Mouse (Mus musculus) urinary bladder, adult 2 months (tissue): Measurements from ENCODE around the gene Pard3b. TPM values are rescaled to one million over a fixed set of nuclear protein-coding genes. Genes with fewer than 3 reads are reported as not detected.

ENCODE experiments used
- DNase-seq: peaks from one replicate; pipeline ENCODE4 v3.0.0; 2022; ENCODE audit warnings: low spot score
- polyA plus RNA-seq: library from polyadenylated mRNA; depleted of rRNA; stranded (reverse); fragments of >200 nt; gene quantifications from 2 replicates; pipeline ENCODE4 v1.2.3, GENCODE M21; 2012

Gene Pard3b
- polyA plus RNA-seq, 1 experiment: 10.2 TPM

DNA sequence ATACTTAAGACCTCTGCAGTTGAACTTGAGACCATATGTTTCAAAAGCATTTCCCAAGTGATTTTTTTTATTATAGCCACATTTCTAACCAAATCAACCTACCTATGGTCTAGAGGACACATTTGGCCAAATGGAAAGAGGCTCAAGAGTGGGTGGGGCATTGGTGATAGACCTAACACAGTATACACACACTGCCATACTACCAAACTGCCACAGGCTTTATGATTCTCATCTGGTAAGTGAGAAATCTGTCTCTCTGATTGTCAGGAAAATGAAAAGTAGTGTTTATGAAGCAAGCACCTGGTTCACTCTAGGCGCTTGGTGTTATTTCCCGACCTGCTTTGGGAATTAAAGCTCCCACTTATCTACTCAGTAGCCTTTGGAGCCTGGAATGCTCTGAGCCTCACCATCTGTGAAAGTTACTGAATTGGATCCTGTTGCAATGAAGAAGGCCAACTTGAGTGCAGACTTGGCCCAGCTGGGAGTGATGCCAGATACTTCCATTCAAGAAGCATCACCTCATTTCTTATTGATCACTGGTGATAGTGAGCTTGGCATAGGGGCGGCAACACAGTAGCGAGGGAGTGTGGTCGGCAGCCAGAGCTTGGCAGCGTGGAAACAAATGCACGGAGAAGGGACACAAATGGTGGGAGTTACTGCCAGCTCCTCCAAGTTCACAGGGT is 810.7 kb downstream of the Pard3b start:
- no peak for DNase-seq

DNA sequence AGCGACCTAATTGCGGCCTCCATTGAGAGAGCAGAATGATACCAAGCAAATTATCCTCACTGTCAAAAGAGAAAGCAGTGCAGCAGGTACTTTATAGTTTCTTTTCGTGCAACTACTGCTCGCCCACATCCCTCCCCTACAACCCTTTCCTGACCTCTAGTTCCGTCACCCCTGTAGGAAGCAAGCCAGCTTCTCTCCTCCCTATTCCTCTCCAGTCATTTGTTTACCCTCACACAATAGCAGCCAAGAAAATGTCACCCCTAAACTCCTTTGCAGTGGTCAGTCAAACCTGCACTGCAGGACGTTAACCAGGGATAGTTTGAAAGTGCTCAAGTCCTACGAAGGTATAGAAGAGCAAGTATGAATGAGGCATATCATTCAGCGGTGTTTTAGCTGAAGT is 826.9 kb downstream of the Pard3b start:
- no peak for DNase-seq

DNA sequence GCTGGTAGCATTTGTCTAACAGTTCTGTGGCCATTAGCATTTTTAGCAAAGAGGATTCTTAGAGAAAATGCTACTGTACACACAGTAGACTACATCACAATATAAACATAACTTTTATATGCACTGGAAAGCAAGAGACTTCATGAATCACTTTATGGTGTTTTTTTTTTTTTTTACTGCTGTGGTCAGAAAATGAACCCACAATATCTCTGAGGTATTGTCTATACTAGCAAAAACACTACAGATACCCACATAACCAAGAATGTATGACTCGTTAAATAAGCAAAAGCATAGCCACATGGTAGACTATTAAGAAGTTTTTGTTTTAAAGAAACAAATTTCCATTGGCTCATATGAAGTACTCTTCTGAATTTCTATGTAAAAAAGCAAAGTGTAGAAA is 827.9 kb downstream of the Pard3b start:
- DNase-seq: no peak

DNA sequence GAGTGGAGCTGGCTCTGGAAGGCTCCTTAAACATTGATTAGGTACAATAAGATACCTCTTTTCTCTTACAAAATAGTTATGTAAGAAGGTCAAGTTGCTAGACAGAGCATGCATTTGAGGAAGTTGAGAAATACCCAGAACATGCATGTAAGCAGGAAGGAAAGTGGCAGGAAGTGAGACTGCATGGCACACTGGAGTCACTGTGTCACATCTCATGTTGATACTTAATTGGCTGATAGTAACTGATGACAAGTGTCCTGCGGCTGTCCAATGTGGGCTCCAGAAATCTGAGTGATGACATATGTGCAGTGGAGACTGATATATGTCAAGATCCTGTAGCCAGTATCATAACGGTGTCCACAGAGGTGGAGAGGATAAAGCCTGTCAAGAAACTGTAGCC is 844.4 kb downstream of the Pard3b start:
- DNase-seq: no peak

DNA sequence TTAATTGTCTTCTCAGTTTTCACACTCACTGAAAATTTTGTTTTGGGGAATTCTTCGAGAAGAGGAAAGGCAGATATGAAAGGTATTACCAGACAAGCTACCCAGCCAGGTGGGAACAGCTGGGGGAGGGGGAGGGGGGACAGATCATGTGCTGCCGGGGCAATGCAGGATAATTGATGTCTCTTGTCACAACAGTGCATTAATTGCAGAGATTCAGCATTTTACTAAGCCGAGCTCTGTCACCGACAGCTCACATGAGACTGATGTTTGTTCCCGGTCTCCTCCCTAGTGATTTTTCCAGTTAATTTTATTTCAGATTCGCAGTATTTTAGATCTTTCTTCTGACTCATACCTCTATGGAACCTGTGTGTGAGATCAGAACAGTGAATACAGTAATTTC is 850.2 kb downstream of the Pard3b start:
- DNase-seq: no peak

DNA sequence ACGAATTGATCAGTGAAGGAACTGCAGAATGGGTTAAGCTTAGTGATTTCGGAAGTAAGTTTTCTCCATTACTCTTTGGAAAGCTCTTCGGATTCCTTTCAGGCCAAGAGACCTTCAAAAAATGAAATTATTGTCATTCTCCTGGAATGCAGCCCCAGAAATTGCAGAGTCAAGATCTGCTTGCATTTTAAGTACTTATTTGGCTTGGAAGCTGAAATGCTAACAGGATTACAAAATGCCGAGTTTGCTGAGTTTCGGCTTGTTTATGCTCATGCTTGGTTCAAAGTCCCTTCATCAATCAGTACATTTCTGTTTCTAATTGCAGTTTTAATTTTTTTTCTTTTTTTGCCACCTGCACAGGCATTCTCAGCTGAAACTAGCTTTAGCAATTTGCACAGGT is 860.5 kb downstream of the Pard3b start:
- no peak for DNase-seq

DNA sequence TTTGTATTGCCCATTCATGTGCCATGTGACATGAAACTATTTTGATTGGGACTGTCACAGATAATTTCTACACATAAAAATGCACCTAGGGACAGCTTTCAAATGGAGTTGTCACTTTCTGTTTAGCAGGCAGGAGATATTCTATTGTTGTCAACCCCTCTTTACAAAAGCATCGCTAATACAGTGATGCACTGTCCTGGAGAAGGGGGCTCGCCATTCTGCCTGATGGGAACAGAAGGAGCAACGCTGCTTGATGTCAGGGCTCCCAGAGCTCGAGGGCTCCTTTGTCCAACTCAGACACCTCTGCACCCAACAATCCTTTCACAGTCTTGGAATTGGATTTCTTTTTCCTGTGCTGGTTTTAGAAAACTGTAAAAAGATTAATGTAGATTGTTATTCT is 871.9 kb downstream of the Pard3b start:
- DNase-seq: no peak

DNA sequence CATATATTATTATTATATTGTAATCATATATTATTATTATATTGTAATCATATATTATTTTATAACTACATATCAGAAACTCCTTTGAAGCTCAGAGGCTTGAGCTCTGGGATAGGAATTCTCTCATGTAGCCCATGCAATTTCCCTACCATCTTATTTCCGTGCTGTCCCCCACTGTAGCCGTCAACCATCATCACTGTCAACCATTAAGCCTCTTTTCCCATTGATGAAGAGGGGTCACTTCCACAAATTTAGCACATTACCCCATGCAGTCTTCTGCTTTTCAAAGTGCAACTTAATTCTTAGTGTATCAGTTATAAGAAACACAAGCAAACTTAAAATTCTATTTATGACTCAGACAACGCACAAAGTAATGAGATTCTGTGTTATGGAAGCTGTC is 873.1 kb downstream of the Pard3b start:
- no peak for DNase-seq

DNA sequence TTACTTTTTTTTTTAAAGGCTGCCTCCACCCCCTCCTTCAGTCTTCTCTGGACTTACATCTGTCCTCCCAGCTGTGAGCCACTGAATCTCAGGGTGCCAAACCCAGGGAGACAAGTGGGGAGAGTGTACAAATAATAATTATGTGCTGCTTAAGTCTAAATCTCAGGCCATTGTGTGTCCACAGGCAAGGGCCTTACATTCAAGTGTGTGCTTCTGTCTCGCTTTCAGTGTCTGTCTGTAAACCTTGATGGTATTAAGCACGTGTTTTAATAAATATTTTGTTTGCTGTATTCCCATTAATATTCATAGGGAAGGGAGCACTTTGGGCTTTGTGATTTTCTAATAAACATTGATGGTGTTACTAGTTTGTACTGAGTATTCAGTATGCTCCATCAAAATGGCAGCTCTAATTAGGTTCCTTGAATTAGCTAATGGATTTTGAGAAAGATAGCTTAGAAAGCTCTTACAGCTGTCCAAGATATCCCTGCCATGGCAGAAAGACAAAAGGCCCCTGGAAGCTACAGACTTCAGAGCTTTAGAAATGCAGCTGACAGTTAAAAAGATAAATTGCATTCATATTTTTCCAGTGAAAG is 880.1 kb downstream of the Pard3b start:
- no peak for DNase-seq

DNA sequence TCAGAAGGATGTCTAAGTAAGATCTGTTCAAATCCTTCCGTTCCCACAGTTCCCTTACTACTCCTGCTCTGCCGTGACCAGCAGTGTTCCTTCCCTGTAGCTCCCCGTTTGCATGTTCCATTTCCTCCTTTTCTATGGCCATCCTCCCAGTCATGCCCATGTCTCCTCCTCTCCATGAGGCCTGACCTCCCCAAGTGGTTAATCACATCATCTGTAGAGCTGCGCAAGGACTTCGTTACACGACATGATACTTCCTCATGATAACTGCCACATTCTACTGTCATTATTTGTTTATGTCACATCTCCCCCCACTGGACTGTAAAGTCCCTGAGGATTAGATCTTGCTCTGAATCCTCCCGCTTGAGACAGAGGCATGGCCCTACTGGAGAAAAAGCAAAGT is 882.7 kb downstream of the Pard3b start:
- no peak for DNase-seq

DNA sequence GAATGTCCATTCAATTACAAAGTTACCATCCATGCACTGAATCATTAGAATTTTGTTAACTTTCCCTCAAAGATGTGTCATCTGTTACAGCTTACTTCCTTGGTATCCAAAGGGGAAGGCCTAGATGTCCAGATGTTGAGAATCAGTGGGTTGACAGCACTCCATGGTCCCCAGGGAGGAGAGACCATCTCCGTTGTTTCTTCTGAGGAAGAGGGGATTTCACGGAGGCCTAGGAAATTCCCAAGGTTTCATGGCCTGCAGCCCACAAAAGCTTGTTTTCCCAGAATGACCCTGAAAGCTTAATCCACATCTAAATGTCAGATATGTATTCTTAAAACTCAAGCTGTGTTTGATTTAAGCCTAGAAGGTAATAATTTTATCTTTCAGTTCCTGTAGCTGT is 884.1 kb downstream of the Pard3b start:
- DNase-seq: no peak

DNA sequence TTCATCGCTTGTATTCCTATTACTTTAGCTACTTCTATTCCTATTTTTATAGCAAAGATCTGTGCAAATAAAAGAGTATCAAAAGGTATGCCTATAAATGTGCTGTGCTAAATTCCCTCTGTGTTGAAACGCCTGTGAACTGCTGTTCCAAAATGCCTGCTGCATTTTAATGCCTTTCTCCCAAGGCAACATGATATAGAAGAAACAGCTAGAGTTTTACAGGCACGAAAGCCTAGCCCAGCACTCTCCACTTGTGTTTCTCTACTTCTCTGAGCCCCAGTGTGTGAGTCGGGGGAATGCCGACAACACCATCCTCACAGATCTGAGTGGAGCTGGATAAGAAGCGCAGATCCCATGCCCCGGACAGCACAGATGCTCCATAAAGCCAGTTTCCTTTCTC is 889.2 kb downstream of the Pard3b start:
- DNase-seq: no peak

DNA sequence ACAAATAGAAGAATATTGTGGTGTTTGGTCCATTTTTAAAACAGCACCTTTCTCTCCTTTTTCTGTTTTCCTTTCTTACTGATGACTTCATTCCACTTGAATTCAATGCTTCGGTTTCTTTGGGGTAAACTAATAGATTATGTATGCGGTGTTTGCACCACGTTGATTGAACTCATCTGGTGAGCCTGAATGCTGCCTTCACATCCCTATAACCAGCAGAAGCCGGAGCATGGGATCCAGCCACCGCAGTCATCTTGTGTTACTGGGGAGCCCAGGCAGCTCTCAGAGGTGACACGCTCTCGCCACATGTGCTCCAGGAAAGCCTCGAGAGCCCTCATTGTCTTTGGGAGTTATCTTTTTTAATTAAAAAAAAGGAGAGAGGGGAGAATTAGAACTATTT is 891.3 kb downstream of the Pard3b start:
- DNase-seq: no peak

DNA sequence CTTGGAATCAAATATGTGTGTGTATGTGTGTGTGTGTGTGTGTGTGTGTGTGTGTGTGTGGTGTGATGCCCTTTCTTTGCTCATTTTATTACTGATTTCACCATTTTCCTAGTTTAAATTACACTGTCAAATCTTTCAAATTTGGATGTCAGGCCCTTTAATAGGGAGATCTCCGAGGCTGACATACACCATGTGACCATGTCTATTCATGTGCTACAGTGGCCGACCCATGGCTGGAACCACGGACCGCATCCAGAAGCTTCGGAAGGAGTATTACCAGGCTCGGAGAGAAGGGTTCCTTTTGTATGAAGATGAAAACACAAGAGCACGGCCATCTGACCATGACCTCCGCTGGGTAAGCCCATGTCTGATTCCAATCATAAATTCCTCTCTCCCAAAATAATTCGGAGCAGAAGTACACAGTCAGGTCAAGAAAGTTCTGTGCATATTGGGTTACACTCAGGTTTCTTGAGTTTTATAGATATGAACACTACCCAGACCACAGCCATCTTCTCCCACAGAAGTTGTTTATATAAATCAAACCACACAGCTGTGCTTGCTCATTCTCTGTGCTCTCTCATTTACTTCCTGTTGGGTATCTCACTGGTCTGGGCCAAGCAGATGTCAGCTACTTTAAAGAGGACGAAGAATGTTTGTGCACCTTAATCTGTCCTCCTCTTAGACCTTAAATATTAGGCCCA is 894.0 kb downstream of the Pard3b start:
- no peak for DNase-seq

DNA sequence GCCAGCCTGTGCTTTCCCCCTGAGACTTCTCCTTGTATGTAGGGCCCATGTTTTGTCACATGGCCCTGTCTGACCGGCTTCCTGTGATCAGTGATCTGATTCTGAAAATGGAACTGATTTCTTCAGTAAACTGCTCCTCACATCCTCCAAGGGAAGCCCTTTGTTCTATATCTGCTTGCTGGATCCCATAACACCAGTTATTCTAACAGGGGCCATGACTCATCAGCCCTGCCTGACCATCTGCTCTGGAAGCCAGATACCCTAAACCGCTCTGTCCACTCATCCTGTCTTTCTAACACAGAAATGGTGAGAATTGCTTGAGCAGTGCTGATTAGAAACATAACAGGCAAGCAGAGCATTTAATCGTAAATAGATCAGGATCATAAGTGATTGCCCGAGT is 910.3 kb downstream of the Pard3b start:
- no peak for DNase-seq

DNA sequence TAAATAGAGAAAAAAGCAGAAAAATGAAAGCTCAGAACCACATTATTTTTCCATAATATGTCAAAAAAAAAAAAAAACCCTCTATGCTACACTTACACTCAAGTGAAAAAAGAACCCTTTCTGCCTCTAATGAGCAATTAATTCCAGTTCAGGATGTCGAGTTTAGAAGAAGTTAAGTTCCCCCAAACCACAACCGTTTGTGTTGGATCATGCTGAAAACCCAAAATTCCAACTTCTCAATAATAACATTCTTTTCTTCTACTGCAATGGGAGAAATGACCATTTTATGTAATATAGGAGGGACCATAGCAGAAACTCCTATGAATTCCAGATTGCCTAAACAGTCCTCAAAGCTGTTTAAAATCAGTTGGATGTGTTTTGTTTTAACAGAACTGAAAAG is 911.9 kb downstream of the Pard3b start:
- DNase-seq: no peak

DNA sequence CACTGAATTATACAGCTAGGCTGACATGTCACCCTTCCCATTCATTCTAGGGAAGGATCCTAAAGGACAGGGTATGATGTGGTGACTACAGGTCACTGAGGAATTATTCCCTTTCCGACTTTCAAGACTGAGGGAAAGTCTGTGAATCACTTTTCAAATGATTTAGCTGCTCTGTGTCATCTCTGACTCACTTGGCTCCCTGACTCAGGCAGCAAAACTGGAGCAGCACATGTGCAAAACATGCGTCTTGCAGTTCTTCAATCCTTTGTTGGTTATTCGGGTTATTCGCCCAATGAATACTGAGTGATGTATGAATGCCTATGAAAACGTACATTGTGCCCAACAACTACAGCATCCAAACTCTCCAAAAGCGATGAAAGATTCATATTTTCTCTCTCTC is 912.9 kb downstream of the Pard3b start:
- no peak for DNase-seq

DNA sequence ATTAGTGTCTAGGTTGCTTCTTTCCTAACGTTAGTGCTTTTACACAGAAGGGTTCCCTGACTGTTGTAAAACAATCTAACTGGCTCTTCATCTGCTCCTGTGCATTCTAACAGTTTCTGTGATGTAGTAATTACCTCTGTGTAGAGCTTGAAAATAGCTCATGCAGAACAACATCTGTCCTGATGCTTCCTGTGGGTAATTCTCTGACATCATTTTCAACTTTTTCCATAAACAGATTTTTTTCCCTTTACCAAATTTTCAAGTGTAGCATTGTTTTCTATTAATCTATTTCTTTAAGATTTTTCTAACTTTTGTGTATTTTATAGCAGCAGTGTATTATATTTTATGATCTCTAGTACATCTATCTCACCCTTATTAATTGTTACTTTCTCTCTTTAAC is 917.2 kb downstream of the Pard3b start:
- DNase-seq: no peak

DNA sequence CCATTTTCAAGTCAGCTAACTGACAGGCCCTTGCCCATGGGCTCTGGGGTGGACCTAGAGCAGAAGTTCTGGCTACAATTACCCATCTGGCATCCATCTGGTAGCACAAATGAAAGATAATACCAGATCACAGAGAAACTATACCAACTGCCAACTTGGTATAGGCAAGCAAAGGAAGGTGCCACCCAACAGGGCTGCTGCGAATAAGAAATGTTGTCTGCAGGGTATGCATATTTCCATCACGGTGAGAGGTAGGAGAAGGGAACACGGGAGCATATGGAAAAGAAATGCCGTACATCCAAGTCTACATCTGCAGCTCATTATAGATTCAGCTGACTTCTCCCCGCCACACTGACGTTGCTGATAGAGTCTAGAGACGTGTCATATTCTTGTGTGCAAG is 924.4 kb downstream of the Pard3b start:
- DNase-seq: no peak

DNA sequence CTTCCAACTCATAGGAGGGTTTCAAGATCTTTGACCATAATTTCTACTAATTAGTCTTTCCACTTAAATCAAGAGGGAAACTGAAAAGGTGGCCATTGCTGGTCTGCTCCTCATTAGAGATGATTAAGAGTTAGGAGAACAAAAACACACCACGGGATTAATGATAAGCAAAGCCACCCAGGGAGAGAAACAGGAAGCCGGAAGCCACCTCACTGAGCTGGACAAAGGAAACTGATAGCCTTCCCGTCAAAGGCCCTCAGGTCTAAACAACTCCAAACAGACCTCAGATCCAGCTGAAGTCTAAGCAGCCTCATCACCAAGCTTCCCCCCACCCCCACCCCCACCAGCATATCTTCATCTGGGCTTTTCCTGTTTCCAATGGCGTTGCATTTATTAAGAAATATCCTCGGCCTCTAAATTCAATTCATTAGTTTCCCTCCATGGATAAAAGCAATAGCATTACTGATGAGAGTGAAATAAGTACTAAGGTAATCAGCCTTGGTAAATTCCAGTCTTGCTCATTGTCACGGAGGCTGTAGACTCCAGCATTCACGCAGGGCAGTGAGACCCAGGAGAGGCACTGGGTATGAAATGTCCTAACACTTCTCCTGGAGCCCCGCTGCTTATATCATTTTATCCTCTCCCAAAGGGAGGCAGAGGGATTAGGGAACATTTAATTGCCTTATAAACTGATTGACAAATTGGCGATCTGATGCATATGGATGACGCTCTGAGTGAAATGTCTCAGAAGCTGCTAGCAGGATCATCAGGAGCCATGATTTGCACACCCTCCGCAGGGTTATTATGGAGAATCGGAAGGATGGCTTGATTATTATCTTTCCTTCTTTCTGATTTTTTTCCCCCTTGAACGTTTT is 925.9 kb downstream of the Pard3b start:
- DNase-seq: no peak

DNA sequence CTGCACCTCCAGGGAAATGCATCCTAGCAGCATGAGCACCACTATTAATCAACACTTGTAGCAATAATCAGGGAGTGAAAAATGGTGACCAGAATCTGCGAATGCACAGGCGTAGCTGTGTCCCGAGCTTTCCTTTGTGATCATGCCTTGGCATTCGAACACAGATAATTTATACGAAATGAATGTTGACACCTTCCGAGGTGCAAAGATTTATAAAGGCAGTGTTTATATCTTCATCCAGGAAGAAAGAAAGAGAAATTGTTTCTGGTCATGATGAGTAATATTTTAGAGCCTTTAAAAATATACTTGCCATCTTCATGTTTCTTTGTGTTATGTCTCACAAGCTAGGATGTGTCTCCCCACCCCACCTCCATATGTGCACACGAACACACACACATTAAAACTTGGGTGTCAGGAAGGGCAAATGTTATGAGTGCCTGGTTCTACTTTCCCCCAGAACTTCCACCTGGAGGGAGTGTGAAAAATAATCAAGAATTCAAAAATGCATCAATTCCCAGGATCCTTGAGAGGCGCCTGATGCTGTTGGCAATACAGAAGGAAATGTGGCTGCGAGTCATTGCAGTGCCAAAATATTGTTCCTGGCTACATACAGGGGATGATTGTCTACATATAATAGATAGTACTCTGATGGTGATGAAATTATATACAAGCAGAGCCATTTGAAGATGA is 926.6 kb downstream of the Pard3b start:
- DNase-seq: no peak

DNA sequence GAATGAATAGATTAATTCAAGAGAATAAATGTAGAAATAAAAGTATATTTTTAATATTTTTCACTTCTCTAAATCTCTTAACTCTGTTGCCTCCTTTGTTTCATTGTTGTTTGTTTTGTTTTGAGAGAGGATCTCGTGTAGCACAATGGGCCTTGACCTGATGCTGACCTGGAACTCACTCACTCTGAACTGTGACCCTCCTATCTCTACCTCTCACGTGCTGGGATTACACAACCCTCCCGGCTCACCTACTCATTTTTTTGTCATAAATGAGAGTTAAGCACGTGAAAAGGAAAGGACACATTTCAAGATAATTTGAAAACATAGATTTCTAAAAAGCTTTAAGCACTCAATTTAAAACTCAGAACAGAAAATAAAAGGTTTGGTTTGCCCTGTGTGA is 928.0 kb downstream of the Pard3b start:
- no peak for DNase-seq
